Mouse (Mus musculus) right cerebral cortex, postnatal 36 days (tissue): ENCODE measurements at regions not wholly inside any gene's neighbourhood (a gene's known extent, or its start where the extent isn't known, plus 50 kb on each side); places are given as distances from the start of the nearest gene placed in this dataset.

Experiments used
- DNase-seq, 2 experiments: peaks; one replicate each; pipeline ENCODE4 v3.0.0; 2022; ENCODE audit warnings: low spot score in 2 of 2, mixed read lengths in 1 of 2

DNA sequence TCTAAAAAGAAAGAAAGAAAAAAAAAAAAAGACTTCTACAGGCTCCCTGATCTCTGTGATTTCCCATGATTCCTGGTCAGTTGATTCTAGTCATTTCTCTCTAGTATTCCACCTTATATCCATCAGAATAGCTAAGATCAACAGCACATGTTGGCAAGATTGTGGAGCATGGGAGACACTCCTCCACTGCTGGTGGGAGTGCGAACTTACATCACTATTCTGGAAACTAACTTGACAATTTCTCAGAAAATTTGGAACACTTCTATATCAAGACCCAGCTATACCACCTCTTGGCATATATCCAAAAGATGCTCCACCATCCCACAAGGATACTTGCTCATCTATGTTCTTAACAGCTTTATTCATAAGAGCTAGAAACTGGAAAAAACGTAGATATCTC lies 3266.0 kb upstream of the Lrrc6 start:
- DNase-seq, result peak in 1 of 2 experiments; percentile 22

DNA sequence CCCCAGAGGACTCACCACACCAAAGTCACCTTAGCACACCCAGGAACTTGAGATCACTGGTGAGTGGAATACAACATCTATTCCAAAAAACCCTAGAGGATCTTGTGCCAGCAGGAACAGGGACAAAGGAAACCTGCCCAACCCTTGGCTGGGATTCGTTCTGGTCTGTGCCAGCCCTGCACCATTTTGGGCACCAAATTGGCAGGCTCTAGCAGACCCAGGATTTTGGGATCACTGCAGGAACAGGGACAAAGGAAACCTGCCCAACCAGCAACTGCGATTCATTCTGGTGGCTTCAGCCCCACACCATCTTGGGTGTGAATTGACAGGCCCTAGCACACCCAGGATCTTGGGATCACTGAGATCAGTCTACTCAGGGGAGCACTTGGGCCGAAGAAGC lies 3251.9 kb upstream of the Lrrc6 start:
- DNase-seq, result no peak

DNA sequence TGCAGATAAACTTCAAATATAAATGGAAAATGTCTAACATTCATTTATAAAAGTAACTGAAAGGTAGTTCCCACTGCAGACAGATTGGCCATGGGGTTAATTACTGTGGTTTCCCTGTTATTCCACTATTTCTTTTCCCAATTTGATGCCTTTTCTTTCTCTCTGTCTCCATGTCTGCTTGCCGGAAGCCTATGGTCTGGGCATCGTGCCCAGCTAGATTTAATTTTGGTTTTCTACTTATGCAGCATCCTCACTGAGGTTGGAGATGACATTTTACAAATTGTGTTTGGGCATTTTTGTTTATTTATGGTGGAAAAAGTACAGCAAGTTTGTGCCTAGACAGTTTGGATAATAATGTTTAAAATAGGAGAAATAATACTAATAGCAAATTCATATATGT lies 3214.0 kb upstream of the Lrrc6 start:
- DNase-seq, result peak; percentile 53 to 70

DNA sequence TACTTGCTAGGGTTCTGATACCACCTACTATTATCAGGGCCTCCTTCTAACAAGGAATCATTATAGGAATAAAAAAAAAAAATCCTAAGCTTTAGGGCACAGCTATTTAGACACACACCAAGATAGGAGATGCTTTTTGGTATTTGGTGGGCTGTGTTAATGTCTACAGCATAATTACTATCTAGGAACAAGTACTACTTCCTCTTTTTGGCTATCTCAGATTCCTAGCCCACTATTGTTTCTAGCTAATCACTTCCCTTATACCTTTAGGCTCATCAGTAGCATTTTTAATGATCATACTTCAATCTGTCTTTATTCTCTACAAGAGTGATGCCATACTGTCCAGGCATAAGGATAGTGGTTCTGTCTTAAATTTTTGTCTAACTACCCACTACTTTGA lies 3213.2 kb upstream of the Lrrc6 start:
- DNase-seq, result no peak

DNA sequence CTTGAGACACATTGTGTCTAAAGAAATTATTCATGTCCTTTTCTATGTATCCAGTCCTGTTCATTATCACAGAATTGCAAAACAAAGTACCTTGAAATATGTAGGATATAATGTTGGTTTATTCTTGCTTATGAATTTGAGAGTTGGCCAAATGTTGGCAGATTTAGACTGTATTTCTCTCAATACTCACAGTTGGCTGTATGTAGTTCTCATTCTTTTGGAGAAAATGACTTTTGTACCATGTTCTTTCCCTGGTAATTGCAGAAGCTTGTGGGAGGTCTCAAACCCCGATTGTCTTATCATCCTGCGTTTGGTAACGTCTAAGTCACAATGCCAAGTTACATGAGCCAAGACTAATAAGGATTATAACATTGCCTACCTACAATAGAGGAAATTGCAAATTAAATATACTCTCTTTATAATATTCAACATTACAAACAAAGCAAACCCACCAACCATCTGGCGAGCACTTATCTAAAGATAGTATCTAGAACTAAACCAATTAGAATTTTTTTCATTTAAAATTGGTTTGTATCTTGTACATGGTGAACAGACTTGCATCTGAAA lies 3195.0 kb upstream of the Lrrc6 start:
- peak; percentile 11 to 17 for DNase-seq

DNA sequence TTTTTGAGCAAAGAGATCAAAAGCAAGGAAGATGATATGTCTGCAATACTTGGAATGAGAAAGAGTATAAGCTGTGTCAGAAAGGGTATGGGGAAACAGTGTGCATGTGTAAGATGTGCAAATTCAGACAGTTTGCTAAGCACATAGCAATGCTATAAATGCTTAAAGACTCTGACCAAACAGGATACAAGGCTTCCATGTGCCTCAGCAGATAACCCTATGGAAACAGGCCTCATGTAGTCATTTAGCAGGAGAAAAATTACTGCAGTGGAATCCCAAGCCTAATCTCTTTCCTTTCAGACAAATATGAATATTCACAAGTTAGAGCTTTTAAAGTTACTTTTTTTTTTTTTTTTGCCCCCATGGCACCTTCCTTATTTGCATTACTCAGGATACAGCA lies 3189.8 kb upstream of the Lrrc6 start:
- no peak for DNase-seq
